Mouse (Mus musculus) heart, adult 18-20 months (tissue): ENCODE results near the gene Mthfd2. TPM values are rescaled to one million over a fixed set of nuclear protein-coding genes. Genes with fewer than 3 reads are reported as not detected.
"Not testable (repeated sequence)": the region's sequence is repeated elsewhere in the genome, so short reads cannot be mapped to it uniquely, and the experiment has no call there.

ENCODE experiments used
- DNase-seq, 2 experiments: peaks; one replicate each; pipeline ENCODE4 v3.0.0; 2021 to 2022; ENCODE audit warnings: mixed read lengths in 1 of 2
- long read RNA-seq, 2 experiments: library from polyadenylated mRNA; stranded (forward); transcript quantifications; one replicate each; pipeline ENCODE4 v2.0.0; 2021
- total RNA-seq, 2 experiments: library from RNA; stranded (reverse); gene quantifications; 2 replicates each; pipeline ENCODE4 v1.2.3; 2021

Gene Mthfd2
- total RNA-seq = 1 to 10 TPM; 2.3 to 3.8 TPM
- long read RNA-seq, experiment 1, partial matches to known transcripts = 0 of 5 reads
- long read RNA-seq, experiment 1, other reads (novel, unspliced or antisense) = 3 of 5 reads
- long read RNA-seq, experiment 2 = 0 reads

DNA sequence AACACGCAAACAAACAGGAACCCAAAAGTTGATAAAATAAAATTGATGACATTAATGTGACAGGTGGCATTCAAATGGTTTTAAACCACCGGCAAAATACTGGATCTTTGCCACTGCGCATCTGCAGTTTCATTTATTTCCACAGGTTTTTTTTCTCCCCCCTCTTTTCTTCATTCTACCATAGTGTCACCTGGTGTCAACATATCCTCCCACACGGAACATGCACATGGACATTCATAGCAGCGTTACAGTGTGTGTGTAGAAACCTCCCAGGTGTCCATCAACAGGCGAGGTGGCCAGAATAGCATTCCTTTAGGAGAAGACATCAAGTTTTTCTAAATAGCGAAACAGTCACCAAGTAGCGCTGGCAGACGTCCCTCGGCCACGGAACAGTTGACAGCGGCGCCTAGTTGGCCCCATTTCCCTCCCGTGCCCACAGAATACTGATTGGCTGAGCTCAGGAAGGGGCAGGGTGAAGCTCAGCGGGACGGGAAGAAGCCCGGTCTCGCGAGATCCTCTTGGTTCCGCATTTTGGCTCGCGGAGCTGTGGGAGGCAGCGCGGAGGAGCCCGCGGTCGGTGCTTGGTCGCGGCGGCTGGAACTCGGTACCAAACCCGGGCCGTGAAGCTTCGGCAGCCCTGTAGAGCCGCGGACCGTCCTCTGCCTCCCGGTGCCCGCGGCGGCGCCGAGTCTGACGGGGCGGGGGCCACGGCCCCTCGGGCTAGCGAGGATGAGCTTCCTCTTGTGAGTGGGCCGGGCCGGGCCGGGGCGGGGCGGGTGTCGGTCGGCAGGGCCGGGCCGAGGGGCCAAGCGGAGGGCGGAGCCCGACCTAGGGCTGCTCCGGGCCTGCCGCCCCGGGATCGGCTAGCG is at the start of gene Mthfd2, which contains the start of gene Mob1a:
TSS of gene Mthfd2 (minus strand) at position 384 of the 869 bp plus-strand sequence.
TSS of gene Mob1a (plus strand) at position 492 of the 869 bp plus-strand sequence.
- peak; percentile 97 to 98 for DNase-seq

DNA sequence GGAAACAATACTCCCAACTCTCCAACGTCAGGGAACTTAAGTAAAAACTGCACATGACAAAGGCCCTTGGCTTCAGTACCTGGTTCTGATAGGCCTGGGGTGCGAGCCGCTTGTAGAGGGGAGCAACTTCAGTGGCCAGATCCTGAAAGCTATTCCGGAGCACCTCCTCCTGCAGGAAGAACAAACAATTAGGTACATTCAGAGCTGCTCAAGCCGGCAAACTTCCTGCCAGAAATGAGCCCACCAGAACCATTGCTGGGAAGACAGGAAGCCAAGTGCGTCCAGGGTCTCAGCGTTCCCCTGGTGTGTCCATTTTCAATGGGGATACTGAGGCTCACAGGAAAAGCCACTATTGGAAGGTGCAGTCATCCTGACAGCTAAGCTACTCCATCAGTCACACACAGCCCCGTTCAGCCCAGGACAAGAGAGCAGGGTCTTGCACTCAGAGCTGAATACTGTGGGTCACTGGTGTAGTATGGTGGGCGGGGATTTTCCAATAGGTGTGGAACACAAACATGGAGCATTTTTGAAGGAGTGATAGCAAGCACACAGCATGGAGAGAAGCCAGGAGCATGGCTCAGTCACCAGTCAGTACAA is 48.1 kb upstream of the Mthfd2 start:
- peak in 1 of 2 experiments; percentile 18 for DNase-seq

DNA sequence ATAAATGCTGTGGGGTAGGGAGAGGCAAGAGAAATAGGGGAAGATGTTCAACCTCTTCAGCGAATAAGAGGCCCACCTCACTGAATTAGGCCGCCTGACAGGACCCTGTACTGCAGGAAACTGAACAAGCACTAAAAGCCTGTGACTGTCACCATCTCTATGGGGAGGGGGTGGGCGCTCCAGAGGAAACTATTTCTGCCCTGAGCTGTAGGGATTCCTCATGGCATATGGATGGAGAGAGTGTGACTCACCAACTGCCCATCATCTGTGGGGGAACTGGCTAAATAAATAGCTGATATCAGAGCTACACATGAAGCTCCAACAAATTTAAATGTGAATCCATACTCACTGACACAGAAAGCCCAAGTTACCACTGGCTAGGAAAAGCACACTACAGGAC is 45.6 kb upstream of the Mthfd2 start:
- DNase-seq = no peak

DNA sequence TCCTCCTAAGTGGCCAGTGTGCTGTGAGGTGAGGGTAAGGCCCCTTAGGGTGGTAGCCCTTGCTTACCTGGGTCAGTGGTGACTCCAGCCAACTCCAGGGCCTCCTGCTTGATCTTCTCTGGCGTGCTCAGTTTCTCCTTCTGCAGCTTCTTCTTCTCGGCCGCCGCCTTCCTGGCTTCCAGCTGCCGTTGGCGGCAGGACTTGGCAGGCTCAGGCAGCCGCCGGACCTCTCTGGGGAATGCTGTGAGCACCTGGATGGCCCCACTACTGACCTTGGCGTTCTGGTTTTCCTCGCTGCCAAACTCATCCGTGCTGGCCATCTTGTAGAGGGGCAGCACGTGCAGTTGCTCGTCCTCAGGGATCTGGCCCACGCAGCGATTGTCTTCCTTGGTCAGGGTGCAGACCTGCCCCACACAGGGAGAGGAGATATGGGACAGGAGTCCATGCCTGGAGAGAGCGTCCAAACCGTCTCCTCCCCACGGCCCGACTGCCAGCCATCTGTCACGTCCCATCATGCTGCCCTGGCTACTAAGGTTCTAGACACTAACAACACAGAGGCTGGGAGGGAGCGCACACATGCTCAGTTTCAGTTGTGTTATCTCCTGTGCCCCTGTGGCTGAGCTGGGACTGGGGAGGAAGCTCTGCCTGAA is 44.7 kb upstream of the Mthfd2 start:
- DNase-seq = no peak

DNA sequence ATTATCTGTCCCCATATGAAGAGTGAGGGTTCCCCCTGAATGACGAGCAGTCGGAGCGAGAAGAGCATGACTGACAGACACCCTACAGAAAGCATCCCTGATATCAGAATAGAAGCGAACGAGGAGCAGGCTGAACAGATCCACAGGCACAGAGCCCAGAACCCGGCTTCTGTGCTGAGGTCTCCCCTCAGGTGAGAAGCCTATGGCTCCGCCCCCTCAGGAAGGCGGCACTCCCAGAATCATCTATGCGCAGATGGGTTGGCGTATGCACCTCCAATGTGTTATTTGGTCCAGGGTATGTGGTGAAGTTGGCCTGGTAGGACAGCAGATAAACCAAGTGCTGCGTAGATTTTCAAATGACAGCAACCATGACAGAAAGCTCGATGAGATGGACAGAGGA is 37.4 kb upstream of the Mthfd2 start:
- no peak for DNase-seq

DNA sequence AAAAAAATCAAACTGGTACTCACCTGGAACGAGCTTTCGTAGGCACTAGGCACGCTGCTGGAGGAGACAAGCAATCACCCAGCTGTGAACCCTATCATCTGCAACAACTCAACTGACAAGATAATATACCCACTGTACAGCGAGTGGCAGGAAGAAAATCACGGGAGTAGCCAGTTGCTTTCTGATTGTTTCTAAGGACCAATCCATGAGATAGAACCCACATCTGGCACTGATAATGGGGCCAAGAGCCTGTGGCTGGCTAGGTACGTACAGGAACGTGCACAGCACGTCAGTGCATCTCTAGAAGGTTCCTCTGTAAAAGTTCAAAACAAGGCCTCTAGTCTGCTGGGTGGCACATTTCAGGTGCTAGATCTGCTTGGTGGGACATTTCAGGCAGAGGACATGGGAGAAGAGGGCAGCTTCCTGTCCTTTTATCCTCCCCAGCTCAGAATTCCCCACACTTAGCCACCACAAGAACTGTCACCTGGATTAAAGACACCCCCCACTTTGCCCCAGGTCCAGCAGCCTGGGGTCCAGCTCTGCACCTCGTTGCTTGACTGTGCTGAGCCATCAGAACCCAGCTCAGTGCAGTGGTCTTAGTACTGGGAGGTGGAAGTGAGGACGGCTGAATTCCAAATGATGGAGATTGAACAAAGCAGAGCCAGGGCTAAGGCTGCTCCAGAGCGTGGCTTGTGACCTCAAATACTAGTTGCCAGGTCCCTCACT is 36.0 kb upstream of the Mthfd2 start:
- no peak for DNase-seq

DNA sequence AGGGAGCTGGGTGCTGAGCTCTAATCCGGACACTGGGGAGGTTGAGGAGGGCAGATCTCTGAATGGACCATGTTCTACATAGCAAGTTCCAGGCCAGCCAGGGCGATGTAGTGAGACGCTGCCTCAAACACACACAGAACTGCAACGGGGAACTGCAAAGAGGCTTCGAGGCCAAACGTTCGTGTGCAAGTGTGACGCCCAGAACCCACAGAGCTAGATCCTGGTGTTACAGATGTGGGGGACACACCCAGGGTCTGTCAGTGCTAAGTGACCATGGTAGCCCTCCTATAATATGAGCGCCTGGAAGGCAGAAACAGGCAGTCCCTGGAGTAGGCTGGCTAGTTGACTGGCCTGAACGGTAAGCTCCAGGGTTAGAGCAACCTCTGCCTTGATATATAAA is 31.7 kb upstream of the Mthfd2 start:
- DNase-seq = no peak

DNA sequence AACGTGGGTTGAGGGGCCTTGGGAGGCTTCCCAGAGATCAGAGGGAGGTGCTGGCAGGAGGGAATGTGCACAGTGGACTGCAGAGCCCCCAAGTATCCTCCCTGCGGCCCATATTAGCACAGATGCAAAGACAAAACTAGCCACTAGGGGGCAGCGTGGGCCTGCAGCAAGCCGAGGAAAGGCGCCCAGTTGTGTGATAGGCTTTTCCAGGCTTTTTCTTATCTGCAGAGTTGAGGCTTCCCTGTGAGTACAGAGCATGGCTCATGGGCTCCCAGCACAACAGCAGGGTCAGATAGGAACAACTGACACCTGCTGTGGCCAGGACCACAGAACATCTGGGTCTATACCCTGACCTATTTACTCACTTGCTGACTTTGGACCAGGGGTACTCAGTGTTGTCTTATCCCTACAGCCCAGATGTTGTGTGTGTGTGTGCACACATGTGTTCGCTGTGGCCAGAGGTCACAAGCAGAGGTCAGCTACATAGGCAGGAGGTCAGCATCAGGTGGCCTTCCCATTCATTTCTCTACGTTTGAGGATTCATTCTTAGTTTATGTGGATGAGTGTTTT is 30.9 kb upstream of the Mthfd2 start:
- peak; percentile 78 to 95 for DNase-seq

DNA sequence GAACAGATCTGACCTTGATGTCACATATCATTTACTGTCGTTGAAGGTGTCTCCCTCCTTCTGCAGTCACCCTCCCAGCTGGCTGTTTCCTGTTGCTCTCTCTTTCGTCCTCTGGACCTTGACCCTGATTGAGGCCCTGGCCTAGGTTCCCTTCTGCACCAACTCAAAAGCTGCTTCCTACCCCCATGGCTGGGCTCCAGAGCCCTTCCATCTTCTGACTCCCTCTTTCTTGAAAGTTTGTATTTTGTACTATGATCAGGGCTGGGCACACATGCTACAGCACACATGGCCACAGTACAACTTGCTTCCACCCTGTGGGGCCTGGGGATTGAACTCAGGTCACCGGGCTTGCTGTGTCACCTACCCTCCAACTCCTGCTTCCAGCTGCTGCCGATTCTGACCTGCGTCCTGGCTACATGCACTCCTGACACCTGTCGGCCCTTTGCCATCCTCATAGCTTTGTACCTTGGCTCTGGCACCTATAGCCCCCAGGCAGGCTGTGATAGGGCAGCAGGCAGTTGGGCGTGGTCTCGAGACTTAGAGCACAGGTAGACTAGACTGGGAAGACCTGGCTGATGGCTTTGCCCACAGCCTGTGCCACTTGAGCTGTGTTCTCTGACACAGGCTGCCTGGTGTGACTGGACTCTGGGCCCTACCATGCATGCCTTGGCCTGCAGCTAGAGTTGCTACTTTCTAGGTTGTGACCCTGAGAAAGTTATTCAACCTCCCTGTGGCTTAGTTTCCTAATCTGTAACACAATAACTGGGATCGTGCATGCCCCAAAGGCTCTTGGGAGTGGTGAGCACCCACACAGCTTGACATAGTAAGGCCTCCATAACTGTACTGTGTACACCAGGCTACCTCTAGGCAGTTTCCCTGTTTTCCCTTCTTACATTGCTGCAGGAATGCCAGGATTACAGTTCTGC is 29.4 kb upstream of the Mthfd2 start:
- DNase-seq = no peak

DNA sequence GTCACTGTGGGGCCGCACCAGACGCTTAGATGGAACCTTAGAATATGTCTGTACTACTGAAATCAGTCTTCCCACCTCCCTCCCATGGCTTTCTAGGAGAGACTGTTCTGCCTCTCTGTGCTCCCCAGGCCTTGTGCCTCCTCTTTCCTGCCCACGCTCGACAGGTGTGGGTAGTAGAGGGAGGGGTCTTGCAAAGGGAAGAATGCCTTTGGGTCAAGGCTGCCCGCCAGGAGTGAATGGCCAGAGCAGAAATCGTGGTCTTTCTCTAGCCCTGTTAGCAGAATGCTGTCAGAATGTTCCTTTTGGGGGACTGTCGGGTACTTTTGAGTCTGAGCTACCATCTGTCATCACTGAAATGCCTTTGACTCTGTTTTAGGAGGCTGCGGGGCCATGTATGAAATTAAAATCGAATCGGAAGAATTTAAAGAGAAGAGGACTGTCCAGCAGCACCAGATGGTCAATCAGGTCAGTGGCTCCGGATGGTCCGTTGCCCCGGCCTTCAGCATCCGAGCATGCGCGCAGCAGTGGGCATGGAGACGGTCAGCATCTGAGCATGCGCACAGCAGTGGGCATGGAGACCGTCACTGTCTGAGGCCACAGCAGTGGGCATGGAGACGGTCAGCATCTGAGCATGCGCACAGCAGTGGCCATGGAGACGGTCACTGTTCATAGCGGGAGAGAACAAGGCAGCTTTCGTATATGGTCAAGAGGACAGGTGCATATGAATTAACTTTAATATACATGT is 27.1 kb upstream of the Mthfd2 start:
- no peak for DNase-seq

DNA sequence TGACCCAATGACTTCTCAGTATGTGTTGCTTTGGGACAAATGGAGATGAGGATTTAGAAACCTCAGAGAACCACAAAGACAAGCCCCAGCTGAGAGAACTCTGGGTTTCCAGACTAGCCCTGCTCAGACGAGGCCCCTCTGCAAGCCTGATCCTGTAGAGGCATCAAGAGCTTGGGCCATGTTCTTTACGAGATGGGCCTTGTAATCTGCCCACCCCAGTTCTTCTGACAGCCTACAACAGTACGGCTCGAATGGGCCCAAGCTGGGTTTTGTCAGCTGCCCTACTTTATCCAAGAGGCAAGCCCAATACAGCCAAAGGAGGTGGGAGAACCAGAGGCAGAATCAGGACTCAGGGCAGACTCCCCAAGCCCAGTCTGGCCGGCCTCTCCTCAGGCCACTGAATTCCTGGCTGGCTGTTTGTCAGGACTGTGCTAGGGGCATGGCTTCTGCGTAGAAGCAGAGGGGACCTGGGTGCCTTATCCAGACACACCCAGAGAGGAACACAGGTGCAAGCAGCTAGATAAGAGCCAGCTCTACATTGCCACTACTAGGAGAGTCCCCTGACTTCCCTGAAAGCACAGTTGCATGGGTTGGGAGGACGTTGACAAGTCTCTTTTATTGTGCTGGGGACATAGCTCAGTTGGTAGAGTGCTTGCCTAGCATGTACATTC is 25.9 kb upstream of the Mthfd2 start:
- DNase-seq = no peak

DNA sequence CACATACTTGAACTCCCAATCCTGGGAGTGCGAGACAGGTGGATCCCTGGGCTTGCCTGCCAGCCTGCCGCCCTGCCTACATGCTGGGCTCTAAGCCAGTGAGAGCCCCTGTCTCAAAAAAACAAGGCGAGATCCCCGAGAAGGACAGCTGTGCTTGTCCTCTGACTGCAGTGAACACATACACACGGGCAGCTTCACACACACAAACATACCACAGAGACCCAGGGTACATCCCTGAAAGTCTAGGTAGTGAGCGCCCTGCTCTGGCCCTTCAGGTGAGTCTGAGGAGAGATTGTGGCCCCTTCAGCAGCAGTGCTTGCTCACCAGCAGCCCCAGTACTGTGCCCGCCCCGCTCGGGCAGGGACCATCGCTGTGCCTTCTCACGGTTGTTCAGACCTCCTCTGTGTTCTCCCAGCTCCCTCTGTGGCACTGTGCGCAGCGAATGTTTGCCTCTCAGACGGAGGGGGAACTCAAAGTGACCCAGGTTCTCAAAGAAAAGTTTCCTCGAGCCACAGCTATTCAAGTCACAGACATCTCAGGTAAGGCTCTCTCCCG is 25.2 kb upstream of the Mthfd2 start:
- DNase-seq = no peak

DNA sequence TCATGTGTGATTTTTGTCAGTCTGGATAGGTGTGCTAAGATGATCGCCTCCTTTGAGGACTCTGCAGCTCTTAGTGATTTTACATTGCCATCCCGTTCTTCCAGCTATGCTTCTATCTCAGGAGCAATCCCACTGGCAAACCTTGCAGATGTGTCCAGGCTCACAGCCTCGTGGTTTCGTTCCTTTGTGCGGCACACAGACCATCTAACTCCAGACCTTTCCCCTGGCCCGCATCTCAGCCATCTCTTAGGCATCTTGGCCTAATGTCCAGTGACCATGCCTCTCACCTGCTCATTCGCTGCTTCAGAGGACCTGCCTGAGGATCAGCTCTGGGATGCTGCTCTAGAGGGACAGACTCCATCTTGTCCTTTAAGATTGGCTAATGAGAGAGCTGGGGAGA is 24.5 kb upstream of the Mthfd2 start:
- no peak for DNase-seq

DNA sequence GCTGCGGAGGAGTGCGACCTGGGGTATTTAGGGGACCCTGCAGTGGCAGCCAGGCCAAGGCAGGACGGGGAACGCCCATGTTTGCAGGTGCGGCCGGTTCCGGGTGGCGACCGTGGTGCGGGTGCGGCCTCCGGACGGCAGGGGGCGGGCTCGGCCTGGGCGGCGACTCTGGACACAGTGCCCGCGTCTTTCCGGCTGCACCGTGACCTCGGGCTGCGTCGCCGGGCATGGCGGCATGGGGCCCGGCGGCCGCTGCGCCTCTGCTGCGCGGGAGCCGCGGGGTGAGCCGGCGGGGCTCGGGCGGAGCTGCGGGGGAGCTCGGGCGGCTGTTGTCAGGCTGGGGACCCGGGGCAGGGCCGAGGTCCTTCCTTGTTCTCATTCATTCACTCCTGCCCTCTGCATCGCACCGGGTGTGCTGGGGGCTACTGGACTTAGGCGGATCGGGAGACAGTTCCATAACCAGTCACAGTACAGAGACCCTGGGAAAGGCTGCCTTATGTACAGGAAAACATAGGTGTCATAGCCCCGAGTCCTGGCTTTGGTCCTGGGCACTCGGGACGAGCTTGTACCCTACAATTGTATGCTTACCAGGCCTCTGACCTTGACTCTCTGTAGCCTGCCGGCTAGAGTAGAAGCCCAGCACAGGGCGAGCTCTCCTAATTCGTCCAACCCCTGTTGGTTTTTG is 23.7 kb upstream of the Mthfd2 start:
- DNase-seq = peak; percentile 88 to 95

DNA sequence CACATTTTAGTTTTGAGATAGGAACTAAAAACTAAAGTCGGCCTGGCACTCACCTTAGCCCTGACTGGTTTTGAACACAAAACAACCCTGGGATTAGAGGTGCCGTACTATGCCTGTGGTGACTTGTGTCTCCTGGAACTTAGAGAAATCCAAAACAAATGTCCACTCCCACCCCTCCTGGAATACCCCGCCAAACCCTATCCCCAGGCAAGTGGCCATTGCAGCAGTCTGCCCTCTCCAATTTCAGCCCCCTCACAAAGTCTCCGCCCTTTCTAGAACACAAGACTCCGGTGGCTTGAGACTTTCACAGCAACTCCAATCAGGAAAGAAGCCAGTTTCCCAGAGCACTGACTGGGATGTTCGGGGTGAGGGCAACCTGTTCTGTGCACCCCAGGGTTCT is 23.2 kb upstream of the Mthfd2 start, which contains the start of gene Bola3:
TSS of gene Bola3 (plus strand) at position 275 of the 400 bp plus-strand sequence.
- DNase-seq = no peak

DNA sequence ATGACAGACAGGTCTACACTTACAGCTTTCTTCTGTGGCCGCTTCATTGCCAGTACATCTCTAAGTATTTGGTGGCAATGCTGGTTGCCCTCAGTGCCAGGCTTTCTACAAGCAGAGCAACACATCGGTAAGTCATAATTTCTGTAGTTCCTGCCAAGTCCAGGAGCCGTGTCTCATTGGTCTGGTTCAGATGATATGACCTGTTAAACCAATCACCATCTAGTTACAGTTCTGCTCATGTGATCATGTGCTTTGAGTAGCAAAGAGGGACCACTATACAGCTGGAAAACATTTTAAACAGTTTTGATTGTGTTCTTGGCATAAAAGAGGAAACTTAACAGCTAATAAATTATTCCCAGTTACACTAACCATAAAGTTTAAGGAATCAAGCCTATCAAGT is 22.2 kb upstream of the Mthfd2 start:
- no peak for DNase-seq

DNA sequence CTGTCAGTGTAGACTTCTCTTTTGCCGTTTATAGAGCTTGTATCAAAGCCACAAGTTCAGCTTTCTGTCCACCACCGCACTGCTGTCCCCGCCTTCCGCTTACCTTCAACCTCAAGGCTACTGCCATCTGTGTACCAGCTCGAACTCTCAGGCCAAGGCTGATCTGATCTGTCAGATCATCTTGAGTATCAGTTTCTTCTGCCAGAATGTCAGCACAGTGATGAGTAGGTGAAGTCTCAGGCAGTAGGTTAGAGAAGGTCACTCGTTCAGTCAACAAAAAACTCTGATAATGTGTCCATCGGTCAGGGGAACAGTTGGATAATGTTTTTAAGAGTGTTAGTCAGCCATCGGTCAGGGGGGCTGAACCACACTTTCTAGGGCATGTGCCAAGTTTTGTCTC is 19.6 kb upstream of the Mthfd2 start:
- DNase-seq = not testable (repeated sequence)

DNA sequence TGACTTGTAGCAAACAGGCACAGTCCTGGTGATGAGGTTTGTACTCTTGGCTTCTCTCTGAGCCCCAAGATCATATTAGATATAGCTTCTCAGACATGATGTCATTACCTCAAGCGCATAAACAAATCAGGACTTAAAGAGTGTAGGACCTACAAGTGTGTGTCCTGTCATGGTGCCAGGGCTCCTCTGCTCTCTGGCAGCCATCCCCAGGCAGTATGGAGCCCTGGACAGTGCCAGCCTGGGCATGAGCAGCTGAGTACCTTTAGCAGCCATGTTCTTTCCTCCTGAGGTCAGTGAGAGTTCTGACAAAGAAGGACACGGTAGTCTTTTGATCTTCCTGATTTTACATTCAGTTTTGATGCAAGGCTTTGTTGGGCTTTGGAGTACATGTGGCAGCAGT is 17.2 kb upstream of the Mthfd2 start:
- no peak for DNase-seq
